Mouse (Mus musculus) testis, postnatal 14 days (tissue): ENCODE measurements around the gene Gadd45b.

Experiments used
- DNase-seq: peaks from one replicate; pipeline ENCODE4 v3.0.0; 2021; ENCODE audit warnings: low spot score

Gene Gadd45b

GRCm38 (mm10) chr10:80935241-80935640, 5.4 kb downstream of the Gadd45b start:
- DNase-seq: no peak

- DNase-seq: no peak
Measured at GRCm38 (mm10) chr10:80935698-80936097, 5.8 kb downstream of the Gadd45b start.

DNA sequence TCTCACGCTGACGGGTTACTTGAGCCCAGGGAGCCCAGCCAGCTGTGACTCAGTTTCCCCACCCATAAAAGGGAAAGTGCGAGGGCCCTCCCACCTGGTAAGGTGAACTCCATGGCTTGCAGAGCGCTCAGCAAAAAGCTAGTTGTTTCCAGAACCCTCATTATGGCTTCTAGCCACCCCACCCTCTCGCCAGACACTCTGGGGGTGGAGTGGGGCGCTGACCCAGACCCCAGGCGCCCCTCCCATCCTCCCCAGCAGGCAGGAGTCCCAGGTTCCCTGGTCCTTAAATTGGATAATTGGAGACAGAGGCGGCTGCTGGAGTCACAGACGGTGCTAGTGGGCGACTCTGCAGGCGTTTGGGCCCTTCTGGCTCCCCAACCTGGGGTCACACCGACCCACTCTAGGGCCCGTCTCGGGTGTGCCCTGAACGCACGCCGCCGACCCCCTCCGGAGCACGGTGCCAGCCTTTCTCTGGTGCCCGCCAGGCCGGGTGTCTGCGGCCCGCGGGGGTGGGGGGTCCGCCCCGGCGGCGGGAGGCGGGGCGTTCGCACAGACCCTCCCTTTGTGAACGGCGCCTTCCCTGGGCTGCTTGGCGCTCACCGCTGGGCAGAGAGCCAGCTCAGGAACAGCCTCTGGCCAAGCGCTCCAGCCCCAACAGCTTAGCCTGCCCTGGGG, 6.4 kb downstream of the Gadd45b start:
- no peak for DNase-seq

GRCm38 (mm10) chr10:80936810-80937164, 6.9 kb downstream of the Gadd45b start:
- DNase-seq: no peak

GRCm38 (mm10) chr10:80937646-80938045, 7.8 kb downstream of the Gadd45b start:
- peak; percentile 71 for DNase-seq

DNA sequence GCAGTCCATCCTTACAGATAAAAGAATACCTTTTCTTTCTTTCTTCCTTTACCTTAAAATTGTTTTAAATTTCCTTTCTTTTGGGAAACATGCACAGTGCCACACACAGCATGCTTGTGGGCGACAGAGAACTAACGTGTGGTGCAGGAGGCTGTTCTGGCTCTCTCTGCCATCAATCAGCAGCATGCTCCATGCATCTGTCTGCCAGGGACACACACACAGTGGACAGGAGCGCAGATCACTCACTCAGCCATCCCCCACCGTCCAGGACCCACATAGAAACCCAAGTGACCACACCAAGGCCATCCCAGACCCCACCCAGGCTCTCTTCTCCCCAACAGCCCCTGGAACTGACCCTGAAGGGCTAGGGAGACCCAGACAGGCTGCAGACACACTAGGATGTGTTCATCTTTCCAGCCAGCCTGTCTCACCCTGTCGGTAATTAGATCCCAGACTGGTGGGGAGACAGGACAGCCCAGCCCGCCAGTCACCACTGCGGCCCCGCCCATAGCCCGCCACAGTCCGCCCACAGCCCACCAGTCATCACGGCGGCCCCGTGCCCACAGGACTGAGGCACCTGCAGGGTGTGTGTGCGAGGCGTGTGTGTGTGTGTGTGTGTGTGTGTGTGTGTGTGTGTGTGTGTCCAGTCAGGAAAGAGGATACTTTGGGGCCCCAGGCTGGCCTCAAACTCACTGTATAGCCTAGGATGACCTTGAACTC, 9.1 kb downstream of the Gadd45b start:
- DNase-seq: no peak

GRCm38 (mm10) chr10:80939671-80940070, 9.8 kb downstream of the Gadd45b start:
- DNase-seq: peak; percentile 84

GRCm38 (mm10) chr10:80940320-80940987, 10.6 kb downstream of the Gadd45b start:
- peak; percentile 80 for DNase-seq

DNA sequence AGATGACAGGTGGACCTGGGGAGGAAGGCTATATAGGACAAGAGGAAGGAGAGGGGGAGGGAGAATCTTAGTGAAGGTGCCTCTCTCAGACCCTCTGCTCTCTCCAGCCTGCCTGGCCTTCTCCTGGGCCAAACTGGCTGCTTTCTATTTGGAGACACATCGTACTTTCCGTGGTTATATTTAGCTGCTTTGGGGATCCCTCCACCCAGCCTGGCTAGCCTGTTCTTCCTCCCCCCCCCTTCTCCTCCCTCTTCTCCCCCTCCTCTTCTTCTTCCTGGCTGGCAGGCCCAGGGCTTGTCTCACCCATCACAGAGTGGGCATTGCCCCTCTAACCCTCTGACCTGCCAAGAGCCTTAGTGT, 11.1 kb downstream of the Gadd45b start:
- no peak for DNase-seq

DNA sequence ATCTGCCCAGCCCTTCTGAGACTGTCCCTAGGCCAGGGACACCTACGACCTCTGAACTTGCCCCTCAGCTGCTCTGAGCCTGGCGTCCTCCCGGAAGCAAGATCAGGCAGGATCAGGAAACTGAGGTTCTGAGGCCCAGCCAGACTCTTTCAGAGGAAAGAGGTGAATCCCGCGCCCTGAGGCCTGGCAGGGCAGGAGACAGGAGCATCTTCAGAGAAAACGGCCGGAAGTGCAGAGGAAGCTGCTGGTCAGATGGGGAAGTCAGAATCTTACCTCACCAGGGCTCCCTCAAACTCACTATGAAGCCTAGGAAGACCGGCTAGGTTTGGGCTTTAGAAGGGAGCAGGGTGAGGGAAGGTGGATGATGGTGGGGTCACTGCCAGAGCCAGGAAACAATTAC, 13.0 kb downstream of the Gadd45b start:
- no peak for DNase-seq

DNA sequence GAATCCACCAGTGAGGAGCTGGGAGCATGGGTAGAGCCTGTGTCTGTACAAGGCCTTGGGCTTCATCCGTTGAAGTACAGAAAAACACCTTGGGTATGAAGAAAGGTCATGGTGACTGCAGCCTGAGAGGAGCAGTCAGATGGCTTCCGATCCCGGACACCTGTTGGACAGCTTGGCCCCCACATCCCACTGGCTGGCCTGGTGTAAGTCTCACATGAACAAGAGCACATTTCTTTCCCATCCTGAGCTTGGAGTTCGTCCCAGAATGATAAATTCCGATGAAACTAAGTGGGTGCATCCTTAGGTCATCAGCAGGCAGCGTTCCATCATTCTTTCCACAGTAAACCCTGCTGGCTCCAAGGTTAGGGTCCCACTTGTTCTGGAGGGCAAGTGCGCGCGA, 13.8 kb downstream of the Gadd45b start:
- DNase-seq: no peak

DNA sequence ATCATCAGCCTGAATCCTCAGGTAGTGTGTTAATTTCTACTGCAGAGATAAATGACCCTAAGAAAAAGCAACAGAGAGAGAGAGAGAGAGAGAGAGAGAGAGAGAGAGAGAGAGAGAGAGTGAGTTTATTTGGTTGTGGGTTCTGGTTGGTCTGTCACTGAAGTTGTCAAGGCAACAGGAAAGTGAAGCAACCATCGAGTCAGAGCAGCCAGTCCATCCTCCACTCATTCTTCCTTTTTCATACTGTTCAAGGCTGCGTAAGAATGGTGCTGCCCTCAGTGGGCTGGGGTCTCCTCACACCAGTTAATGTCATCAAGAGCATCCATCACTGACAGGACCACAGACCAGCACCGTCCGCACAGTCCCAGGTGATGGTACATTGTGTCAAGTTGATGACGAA, 14.4 kb downstream of the Gadd45b start:
- DNase-seq: no peak

GRCm38 (mm10) chr10:80946684-80947437, 17.0 kb downstream of the Gadd45b start:
- DNase-seq: no peak

GRCm38 (mm10) chr10:80947802-80948201, 17.9 kb downstream of the Gadd45b start:
- peak; percentile 75 for DNase-seq

GRCm38 (mm10) chr10:80948570-80948969, 18.7 kb downstream of the Gadd45b start:
- DNase-seq: no peak

- peak; percentile 77 for DNase-seq
Measured at GRCm38 (mm10) chr10:80949081-80949480, 19.2 kb downstream of the Gadd45b start.

GRCm38 (mm10) chr10:80950314-80950713, 20.4 kb downstream of the Gadd45b start:
- DNase-seq: no peak

GRCm38 (mm10) chr10:80951761-80952390, 22.0 kb downstream of the Gadd45b start:
- DNase-seq: no peak

GRCm38 (mm10) chr10:80952449-80952848, 22.6 kb downstream of the Gadd45b start:
- DNase-seq: no peak

GRCm38 (mm10) chr10:80954415-80954814, 24.5 kb downstream of the Gadd45b start:
- DNase-seq: no peak

GRCm38 (mm10) chr10:80954843-80955242, 25.0 kb downstream of the Gadd45b start:
- DNase-seq: no peak

GRCm38 (mm10) chr10:80955536-80955935, 25.7 kb downstream of the Gadd45b start:
- DNase-seq: no peak
